Mouse (Mus musculus): ENCODE measurements around the gene Stat2. TPM values are rescaled to one million over a fixed set of nuclear protein-coding genes. Genes with fewer than 3 reads are reported as not detected.

The Stat2 gene
- polyA plus RNA-seq, 1 experiment from 2014 or later: 11.8 TPM

GRCm38 (mm10) chr10:128298243-128298642 lies 27.9 kb downstream of the Stat2 start:
- no peak overlapping the region for H3K9ac ChIP-seq (ENCODE audit: low read depth, low read length)
- H3K4me2 ChIP-seq (replicated peaks; ENCODE audit: low read depth, low read length): no peak overlapping the region
- ATAC-seq (ENCODE audit: low FRiP score, low TSS enrichment): no peak
- H3K4me3 ChIP-seq (ENCODE audit: low read length): no peak overlapping the region
- peaks cover 4% of the 10 kb centered on the region; the same call in 1 of the 2 replicates for H3K4me1 ChIP-seq (ENCODE audit: control insufficient read depth, insufficient read depth, low read length)
- no peak overlapping the region for H3K27ac ChIP-seq (ENCODE audit: low read depth, low read length)
- H3K36me3 ChIP-seq (ENCODE audit: control insufficient read depth, insufficient read depth, low read length): no peaks in the 10 kb centered on the region
- 71% methylated on average over 6 of the region's 6 CpGs for WGBS
- no peaks in the 10 kb centered on the region for H3K9me3 ChIP-seq (ENCODE audit: control insufficient read depth, low read length)
- H3K27me3 ChIP-seq (ENCODE audit: control insufficient read depth, insufficient read depth, low read length): no peaks in the 10 kb centered on the region

- H3K9ac ChIP-seq (ENCODE audit: low read depth, low read length): 0 out of 2 replicates have a peak within 1 kb of the TSS, but pooled peaks have one; percentile 0
- H3K27me3 ChIP-seq (ENCODE audit: control insufficient read depth, insufficient read depth, low read length): no peaks in the 10 kb centered on the region
- H3K4me2 ChIP-seq (replicated peaks; ENCODE audit: low read depth, low read length): no peak within 1 kb of the TSS
- 82% methylated on average over 11 of the region's 11 CpGs for WGBS
- H3K36me3 ChIP-seq (ENCODE audit: control insufficient read depth, insufficient read depth, low read length): no peaks in the 10 kb centered on the region
- peaks cover 5% of the 10 kb centered on the region for H3K4me1 ChIP-seq (ENCODE audit: control insufficient read depth, insufficient read depth, low read length)
- ATAC-seq (ENCODE audit: low FRiP score, low TSS enrichment): no peak
- H3K9me3 ChIP-seq (ENCODE audit: control insufficient read depth, low read length): no peaks in the 10 kb centered on the region
- H3K4me3 ChIP-seq (ENCODE audit: low read length): no peak within 1 kb of the TSS
- H3K27ac ChIP-seq (ENCODE audit: low read depth, low read length): no peak within 1 kb of the TSS
These were observed 28.4 kb downstream of the Stat2 start, which contains the start of gene Il23a for GRCm38 (mm10) chr10:128298702-128299171. Gene Il23a (minus strand): TSS chr10:128298752.

- peaks cover 2% of the 10 kb centered on the region; the same call in 1 of the 2 replicates for H3K36me3 ChIP-seq (ENCODE audit: control insufficient read depth, insufficient read depth, low read length)
- peak overlapping the region; percentile 96 for H3K27ac ChIP-seq (ENCODE audit: low read depth, low read length)
- ATAC-seq (ENCODE audit: low FRiP score, low TSS enrichment): no peak
- peak overlapping the region; percentile 61 for H3K4me2 ChIP-seq (replicated peaks; ENCODE audit: low read depth, low read length)
- H3K4me1 ChIP-seq (ENCODE audit: control insufficient read depth, insufficient read depth, low read length): peaks cover 13% of the 10 kb centered on the region
- peak overlapping the region; percentile 77 for H3K9ac ChIP-seq (ENCODE audit: low read depth, low read length)
- WGBS: 36% methylated on average over 3 of the region's 3 CpGs
- H3K9me3 ChIP-seq (ENCODE audit: control insufficient read depth, low read length): no peaks in the 10 kb centered on the region
- H3K4me3 ChIP-seq (ENCODE audit: low read length): peak overlapping the region; percentile 53
- no peaks in the 10 kb centered on the region for H3K27me3 ChIP-seq (ENCODE audit: control insufficient read depth, insufficient read depth, low read length)
These were observed 32.0 kb downstream of the Stat2 start for GRCm38 (mm10) chr10:128302357-128302756.

- Histone ChIP-seq H3K27me3 (ENCODE audit: control insufficient read depth, insufficient read depth, low read length) (no peaks in the 10 kb centered on the region), H3K9me3 (ENCODE audit: control insufficient read depth, low read length) (no peaks in the 10 kb centered on the region), H3K9ac (ENCODE audit: low read depth, low read length) (peak overlapping the region; percentile 77), H3K4me1 (ENCODE audit: control insufficient read depth, insufficient read depth, low read length) (peaks cover 13% of the 10 kb centered on the region), H3K4me3 (ENCODE audit: low read length) (peak overlapping the region; percentile 53), H3K4me2 (replicated peaks; ENCODE audit: low read depth, low read length) (peak overlapping the region; percentile 61), H3K27ac (ENCODE audit: low read depth, low read length) (peak overlapping the region; percentile 96), H3K36me3 (ENCODE audit: control insufficient read depth, insufficient read depth, low read length) (peaks cover 2% of the 10 kb centered on the region; the same call in 1 of the 2 replicates)
- WGBS: under 1% methylated on average over 9 of the region's 9 CpGs
- peak; percentile 33 for ATAC-seq (ENCODE audit: low FRiP score, low TSS enrichment)
These were observed 32.4 kb downstream of the Stat2 start for GRCm38 (mm10) chr10:128302785-128303125.

GRCm38 (mm10) chr10:128303126-128304021 lies 33.0 kb downstream of the Stat2 start, which contains the start of gene Pan2:
Gene Pan2 (plus strand): TSS chr10:128303335.
- Histone ChIP-seq H3K27me3 (ENCODE audit: control insufficient read depth, insufficient read depth, low read length) (no peaks in the 10 kb centered on the region), H3K4me2 (replicated peaks; ENCODE audit: low read depth, low read length) (peak within 1 kb of the TSS; percentile 83), H3K9ac (ENCODE audit: low read depth, low read length) (peak within 1 kb of the TSS; percentile 77), H3K36me3 (ENCODE audit: control insufficient read depth, insufficient read depth, low read length) (peaks cover 9% of the 10 kb centered on the region; the same call in 1 of the 2 replicates), H3K4me1 (ENCODE audit: control insufficient read depth, insufficient read depth, low read length) (peaks cover 13% of the 10 kb centered on the region), H3K27ac (ENCODE audit: low read depth, low read length) (peak within 1 kb of the TSS; percentile 96), H3K9me3 (ENCODE audit: control insufficient read depth, low read length) (no peaks in the 10 kb centered on the region), H3K4me3 (ENCODE audit: low read length) (peak within 1 kb of the TSS; percentile 53)
- WGBS: 2% methylated on average over 37 of the region's 37 CpGs
- ATAC-seq (ENCODE audit: low FRiP score, low TSS enrichment): peak; percentile 98

GRCm38 (mm10) chr10:128309654-128310053 lies 39.3 kb downstream of the Stat2 start:
- H3K27ac ChIP-seq (ENCODE audit: low read depth, low read length): no peak overlapping the region
- H3K4me3 ChIP-seq (ENCODE audit: low read length): no peak overlapping the region
- no peak overlapping the region for H3K4me2 ChIP-seq (replicated peaks; ENCODE audit: low read depth, low read length)
- H3K4me1 ChIP-seq (ENCODE audit: control insufficient read depth, insufficient read depth, low read length): no peaks in the 10 kb centered on the region
- ATAC-seq (ENCODE audit: low FRiP score, low TSS enrichment): no peak
- WGBS: 90% methylated on average over 7 of the region's 7 CpGs
- H3K9me3 ChIP-seq (ENCODE audit: control insufficient read depth, low read length): no peaks in the 10 kb centered on the region
- peaks cover 56% of the 10 kb centered on the region for H3K36me3 ChIP-seq (ENCODE audit: control insufficient read depth, insufficient read depth, low read length)
- no peaks in the 10 kb centered on the region for H3K27me3 ChIP-seq (ENCODE audit: control insufficient read depth, insufficient read depth, low read length)
- H3K9ac ChIP-seq (ENCODE audit: low read depth, low read length): no peak overlapping the region

GRCm38 (mm10) chr10:128310177-128310576 lies 39.8 kb downstream of the Stat2 start:
- H3K27ac ChIP-seq (ENCODE audit: low read depth, low read length): no peak overlapping the region
- ATAC-seq (ENCODE audit: low FRiP score, low TSS enrichment): no peak

GRCm38 (mm10) chr10:128310902-128311301 lies 40.5 kb downstream of the Stat2 start:
- Histone ChIP-seq H3K27ac (ENCODE audit: low read depth, low read length) (no peak overlapping the region), H3K4me3 (ENCODE audit: low read length) (no peak overlapping the region), H3K4me1 (ENCODE audit: control insufficient read depth, insufficient read depth, low read length) (no peaks in the 10 kb centered on the region), H3K27me3 (ENCODE audit: control insufficient read depth, insufficient read depth, low read length) (no peaks in the 10 kb centered on the region), H3K4me2 (replicated peaks; ENCODE audit: low read depth, low read length) (no peak overlapping the region), H3K36me3 (ENCODE audit: control insufficient read depth, insufficient read depth, low read length) (peaks cover 65% of the 10 kb centered on the region), H3K9ac (ENCODE audit: low read depth, low read length) (no peak overlapping the region), H3K9me3 (ENCODE audit: control insufficient read depth, low read length) (no peaks in the 10 kb centered on the region)
- ATAC-seq (ENCODE audit: low FRiP score, low TSS enrichment): no peak
- 79% methylated on average over 4 of the region's 4 CpGs for WGBS

More at GRCm38 (mm10) chr10:128310177-128310576, 39.8 kb downstream of the Stat2 start:
- WGBS: 73% methylated on average over 11 of the region's 11 CpGs
- no peaks in the 10 kb centered on the region for H3K4me1 ChIP-seq (ENCODE audit: control insufficient read depth, insufficient read depth, low read length)
- H3K4me3 ChIP-seq (ENCODE audit: low read length): no peak overlapping the region
- H3K27me3 ChIP-seq (ENCODE audit: control insufficient read depth, insufficient read depth, low read length): no peaks in the 10 kb centered on the region
- no peak overlapping the region for H3K9ac ChIP-seq (ENCODE audit: low read depth, low read length)
- peaks cover 61% of the 10 kb centered on the region for H3K36me3 ChIP-seq (ENCODE audit: control insufficient read depth, insufficient read depth, low read length)
- no peaks in the 10 kb centered on the region for H3K9me3 ChIP-seq (ENCODE audit: control insufficient read depth, low read length)
- no peak overlapping the region for H3K4me2 ChIP-seq (replicated peaks; ENCODE audit: low read depth, low read length)

- H3K4me1 ChIP-seq (ENCODE audit: control insufficient read depth, insufficient read depth, low read length): no peaks in the 10 kb centered on the region
- no peaks in the 10 kb centered on the region for H3K27me3 ChIP-seq (ENCODE audit: control insufficient read depth, insufficient read depth, low read length)
- H3K9me3 ChIP-seq (ENCODE audit: control insufficient read depth, low read length): no peaks in the 10 kb centered on the region
- no peak overlapping the region for H3K4me2 ChIP-seq (replicated peaks; ENCODE audit: low read depth, low read length)
- H3K27ac ChIP-seq (ENCODE audit: low read depth, low read length): no peak overlapping the region
- 92% methylated on average over 8 of the region's 8 CpGs for WGBS
- no peak overlapping the region for H3K4me3 ChIP-seq (ENCODE audit: low read length)
- ATAC-seq (ENCODE audit: low FRiP score, low TSS enrichment): no peak
- peaks cover 79% of the 10 kb centered on the region for H3K36me3 ChIP-seq (ENCODE audit: control insufficient read depth, insufficient read depth, low read length)
- no peak overlapping the region for H3K9ac ChIP-seq (ENCODE audit: low read depth, low read length)
These were observed 45.2 kb downstream of the Stat2 start for GRCm38 (mm10) chr10:128315578-128315977.
